Mouse (Mus musculus): ENCODE measurements around the gene Thada.

The Thada gene

GRCm38 (mm10) chr17:84368213-84369014 lies 97.6 kb downstream of the Thada start:
- peak in 1 of 2 experiments; percentile 39 for DNase-seq

GRCm38 (mm10) chr17:84367663-84368062 lies 98.3 kb downstream of the Thada start:
- no peak for DNase-seq

GRCm38 (mm10) chr17:84365791-84366301 lies 100.2 kb downstream of the Thada start:
- peak in 1 of 2 experiments; percentile 17 for DNase-seq

GRCm38 (mm10) chr17:84365006-84365716 lies 100.8 kb downstream of the Thada start:
- DNase-seq, result no peak

- DNase-seq, result no peak
Observed at GRCm38 (mm10) chr17:84363444-84363843, 102.6 kb downstream of the Thada start.

GRCm38 (mm10) chr17:84362581-84363286 lies 103.3 kb downstream of the Thada start:
- no peak for DNase-seq

- no peak for DNase-seq
Observed at GRCm38 (mm10) chr17:84361006-84361405, 105.0 kb downstream of the Thada start.

GRCm38 (mm10) chr17:84359810-84360209 lies 106.2 kb downstream of the Thada start:
- no peak for DNase-seq

- DNase-seq, result no peak
Observed at GRCm38 (mm10) chr17:84358951-84359644, 106.9 kb downstream of the Thada start.

- DNase-seq, result no peak
Observed at GRCm38 (mm10) chr17:84357776-84358175, 108.2 kb downstream of the Thada start.

- no peak for DNase-seq
Observed at GRCm38 (mm10) chr17:84356056-84356887, 109.7 kb downstream of the Thada start.

GRCm38 (mm10) chr17:84355006-84355405 lies 111.0 kb downstream of the Thada start:
- DNase-seq, result no peak

GRCm38 (mm10) chr17:84353902-84354311 lies 112.1 kb downstream of the Thada start:
- no peak for DNase-seq

GRCm38 (mm10) chr17:84353224-84353901 lies 112.6 kb downstream of the Thada start:
- no peak for DNase-seq

GRCm38 (mm10) chr17:84352790-84353154 lies 113.2 kb downstream of the Thada start:
- no peak for DNase-seq

- DNase-seq, result no peak
Observed at GRCm38 (mm10) chr17:84351912-84352789, 113.9 kb downstream of the Thada start.

GRCm38 (mm10) chr17:84351276-84351675 lies 114.7 kb downstream of the Thada start:
- no peak for DNase-seq

GRCm38 (mm10) chr17:84348865-84349264 lies 117.1 kb downstream of the Thada start:
- no peak for DNase-seq

- no peak for DNase-seq
Observed at GRCm38 (mm10) chr17:84342299-84342817, 123.6 kb downstream of the Thada start.

GRCm38 (mm10) chr17:84341686-84342085 lies 124.3 kb downstream of the Thada start:
- no peak for DNase-seq

Measured in kidney, adult 8-10 months (tissue).